Mouse (Mus musculus) kidney, postnatal 25 days (tissue): ENCODE results near the gene Hdac9.
A peak's percentile ranks its signal among the peaks of the same experiment; 100 is the strongest.

ENCODE experiments used
- DNase-seq, 2 experiments: peaks; one replicate each; pipeline ENCODE4 v3.0.0; 2021; ENCODE audit warnings: mixed read lengths in 2 of 2

Gene Hdac9

GRCm38 (mm10) chr12:34040949-34041348, 875.9 kb downstream of the Hdac9 start:
- DNase-seq = no peak

GRCm38 (mm10) chr12:34040061-34040460, 876.8 kb downstream of the Hdac9 start:
- DNase-seq = no peak

GRCm38 (mm10) chr12:34009796-34010195, 907.1 kb downstream of the Hdac9 start:
- DNase-seq = peak; percentile 7 to 34
